Mouse (Mus musculus) hindbrain, embryonic 11.5 days (tissue): Measurements from ENCODE around the gene Gm36079. TPM values are rescaled to one million over a fixed set of nuclear protein-coding genes. Genes with fewer than 3 reads are reported as not detected.
A peak's percentile ranks its signal among the peaks of the same experiment; 100 is the strongest.
"Not testable (repeated sequence)": the region's sequence is repeated elsewhere in the genome, so short reads cannot be mapped to it uniquely, and the experiment has no call there.

ENCODE experiments used
- ATAC-seq: fragments of 200-750 bp; cut with Nextera tagmentation; 2 replicates; pipeline ENCODE4 v1.8.0; 2017; ENCODE audit warnings: mild to moderate bottlenecking, moderate TSS enrichment, moderate library complexity; ENCODE audit not compliant: low FRiP score
- DNase-seq: peaks from one replicate; pipeline ENCODE4 v3.0.0-alpha.2; 2015; ENCODE audit warnings: low spot score
- H3K27ac ChIP-seq: fragments of 300-500 bp; sonication (generic); 2 replicates; pipeline ENCODE4 v1.5.1; 2014; ENCODE audit warnings: mild to moderate bottlenecking, low read depth, low read length
- H3K27me3 ChIP-seq: fragments of 300-500 bp; sonication (generic); 2 replicates; pipeline ENCODE4 v1.6.1; 2014; ENCODE audit warnings: mild to moderate bottlenecking, low read length, moderate library complexity, mixed read lengths; ENCODE audit not compliant: control insufficient read depth, insufficient read depth
- H3K36me3 ChIP-seq: fragments of 300-500 bp; sonication (generic); 2 replicates; pipeline ENCODE4 v1.6.1; 2014; ENCODE audit warnings: mild to moderate bottlenecking, low read length, moderate library complexity, mixed read lengths; ENCODE audit not compliant: control insufficient read depth, insufficient read depth
- H3K4me1 ChIP-seq: fragments of 300-500 bp; sonication (generic); replicated peaks from 2 replicates; pipeline ENCODE4 v1.6.1; 2014; ENCODE audit warnings: low read length, mixed read lengths; ENCODE audit not compliant: control insufficient read depth, insufficient read depth
- H3K4me2 ChIP-seq: fragments of 300-500 bp; sonication (generic); replicated peaks from 2 replicates; pipeline ENCODE4 v1.6.1; 2014; ENCODE audit warnings: mild to moderate bottlenecking, low read depth, low read length
- H3K4me3 ChIP-seq: fragments of 300-500 bp; sonication (generic); 2 replicates; pipeline ENCODE4 v1.5.1; 2014; ENCODE audit warnings: low read depth, low read length
- H3K9ac ChIP-seq: fragments of 300-500 bp; sonication (generic); 2 replicates; pipeline ENCODE4 v1.6.1; 2014; ENCODE audit warnings: low read depth, low read length
- H3K9me3 ChIP-seq: fragments of 300-500 bp; sonication (generic); 2 replicates; pipeline ENCODE4 v1.6.1; 2016; ENCODE audit warnings: low read length; ENCODE audit not compliant: control insufficient read depth
- WGBS: fragments of 180-500 bp; shearing (Covaris S2); extraction: QIAGEN DNeasy Blood & Tissue Kit; methylation state at CpG from one replicate; pipeline ENCODE4 v1.1.7; 2014; 5-methylcytosine and 5-hydroxymethylcytosine counted together
- polyA plus RNA-seq: library from polyadenylated mRNA; unstranded; fragments of >200 nt; fragmentation: Nextera tagmentation; extraction: Ambion mirVana; gene quantifications from 2 replicates; pipeline ENCODE4 v1.2.1, GENCODE M21; 2014

The Gm36079 gene
- polyA plus RNA-seq, 1 experiment from 2014 or later, result not detected

GRCm38 (mm10) chr13:120046422-120047209 is 19.8 kb upstream of the Gm36079 start:
- 3% methylated on average over 7 of the region's 40 CpGs for WGBS
- not testable (repeated sequence) for H3K27me3 ChIP-seq, H3K36me3 ChIP-seq, H3K4me2 ChIP-seq, H3K9me3 ChIP-seq, H3K4me1 ChIP-seq, H3K4me3 ChIP-seq, H3K27ac ChIP-seq, DNase-seq, H3K9ac ChIP-seq
- ATAC-seq, result peak; percentile 45

GRCm38 (mm10) chr13:120041145-120041544 is 14.3 kb upstream of the Gm36079 start:
- not testable (repeated sequence) for H3K9me3 ChIP-seq, H3K9ac ChIP-seq, H3K4me1 ChIP-seq, H3K4me2 ChIP-seq, H3K4me3 ChIP-seq, H3K27ac ChIP-seq, H3K27me3 ChIP-seq, H3K36me3 ChIP-seq
- no CpG with 5 or more reads among the region's 1 CpGs for WGBS
- DNase-seq (peak; percentile 57), ATAC-seq (peak; percentile 72; the same call in 1 of the 2 replicates)

GRCm38 (mm10) chr13:120037881-120038280 is 11.1 kb upstream of the Gm36079 start:
- peaks cover 11% of the 10 kb centered on the region; the same call in 1 of the 2 replicates for H3K27me3 ChIP-seq
- H3K4me1 ChIP-seq, H3K4me2 ChIP-seq, H3K36me3 ChIP-seq, H3K9ac ChIP-seq, H3K4me3 ChIP-seq, H3K27ac ChIP-seq, H3K9me3 ChIP-seq, ATAC-seq: not testable (repeated sequence)
- 4% methylated on average over 6 of the region's 6 CpGs for WGBS
- peak; percentile 32 for DNase-seq

GRCm38 (mm10) chr13:120036577-120037115 is 9.8 kb upstream of the Gm36079 start:
- WGBS, result under 1% methylated on average over 23 of the region's 25 CpGs
- not testable (repeated sequence) for H3K9me3 ChIP-seq, H3K4me3 ChIP-seq, H3K4me2 ChIP-seq, H3K36me3 ChIP-seq, H3K9ac ChIP-seq, ATAC-seq, H3K27ac ChIP-seq, H3K4me1 ChIP-seq
- peaks cover 11% of the 10 kb centered on the region; the same call in 1 of the 2 replicates for H3K27me3 ChIP-seq
- peak; percentile 35 for DNase-seq

- not testable (repeated sequence) for H3K9me3 ChIP-seq, H3K36me3 ChIP-seq, H3K4me2 ChIP-seq, H3K27ac ChIP-seq, H3K9ac ChIP-seq, H3K4me3 ChIP-seq, H3K4me1 ChIP-seq, DNase-seq
- WGBS, result 0% methylated on average over 5 of the region's 18 CpGs
- peaks cover 11% of the 10 kb centered on the region; the same call in 1 of the 2 replicates for H3K27me3 ChIP-seq
- ATAC-seq, result peak; percentile 27; the same call in 1 of the 2 replicates
Observed at GRCm38 (mm10) chr13:120035151-120035550, 8.3 kb upstream of the Gm36079 start.

GRCm38 (mm10) chr13:120034637-120035036 is 7.8 kb upstream of the Gm36079 start:
- ATAC-seq, result peak; percentile 82
- not testable (repeated sequence) for H3K4me3 ChIP-seq, DNase-seq, H3K36me3 ChIP-seq, H3K4me2 ChIP-seq, H3K4me1 ChIP-seq, H3K9me3 ChIP-seq, H3K27ac ChIP-seq, H3K9ac ChIP-seq
- 0% methylated on average over 3 of the region's 10 CpGs for WGBS
- peaks cover 11% of the 10 kb centered on the region; the same call in 1 of the 2 replicates for H3K27me3 ChIP-seq

GRCm38 (mm10) chr13:120033516-120034190 is 6.8 kb upstream of the Gm36079 start:
- H3K27me3 ChIP-seq, result peaks cover 11% of the 10 kb centered on the region; the same call in 1 of the 2 replicates
- H3K36me3 ChIP-seq, H3K9ac ChIP-seq, H3K4me1 ChIP-seq, H3K4me2 ChIP-seq, H3K27ac ChIP-seq, H3K9me3 ChIP-seq, ATAC-seq, H3K4me3 ChIP-seq: not testable (repeated sequence)
- peak; percentile 28 for DNase-seq
- WGBS, result 2% methylated on average over 16 of the region's 19 CpGs

GRCm38 (mm10) chr13:120031676-120032075 is 4.9 kb upstream of the Gm36079 start:
- not testable (repeated sequence) for H3K4me3 ChIP-seq, H3K4me2 ChIP-seq, H3K4me1 ChIP-seq, H3K9ac ChIP-seq, H3K27ac ChIP-seq, H3K9me3 ChIP-seq, ATAC-seq, H3K36me3 ChIP-seq, H3K27me3 ChIP-seq, DNase-seq
- under 1% methylated on average over 12 of the region's 16 CpGs for WGBS
